Mouse (Mus musculus): ENCODE measurements around the gene Gm16440. TPM values are rescaled to one million over a fixed set of nuclear protein-coding genes. Genes with fewer than 3 reads are reported as not detected.
"Not testable (repeated sequence)": the region's sequence is repeated elsewhere in the genome, so short reads cannot be mapped to it uniquely, and the experiment has no call there.

Gm16440 gene
- not detected in 2 replicates for polyA plus RNA-seq (2016; fragmentation: Nextera tagmentation; extraction: Ambion mirVana)

GRCm38 (mm10) chr14:6390219-6390618 is at the start of gene Gm16440:
Gm16440 (minus strand) TSS chr14:6390319.
- not testable (repeated sequence) for H3K27me3 ChIP-seq (ENCODE audit: low read depth, poor library complexity, severe bottlenecking); H3K4me1 ChIP-seq; H3K36me3 ChIP-seq; DNase-seq (ENCODE audit: low spot score); H3K9me3 ChIP-seq (replicated peaks); H3K27ac ChIP-seq; H3K4me3 ChIP-seq
- 89% methylated on average over 2 of the region's 4 CpGs for WGBS

DNA sequence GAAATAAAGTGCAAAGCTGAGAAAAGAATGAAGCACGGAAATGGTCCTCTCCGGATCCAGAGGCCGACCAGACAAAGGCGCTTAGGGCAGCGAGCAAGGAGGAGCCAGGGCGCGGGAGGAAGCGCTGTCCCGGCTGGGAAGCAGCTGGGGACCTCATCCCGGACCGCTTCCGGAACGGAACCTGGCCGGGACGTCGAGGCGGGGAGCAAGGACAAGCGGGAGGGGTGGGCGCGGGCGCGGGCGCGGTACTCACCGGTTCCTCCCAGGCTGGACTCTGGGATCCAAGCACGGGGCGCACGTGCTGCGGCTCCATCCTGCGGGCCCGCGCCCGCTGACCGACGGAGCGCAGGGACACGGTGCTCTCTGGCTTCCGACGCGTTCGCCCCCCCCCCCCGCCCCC is 36.6 kb upstream of the Gm16440 start:
- not testable (repeated sequence) for H3K4me3 ChIP-seq; H3K36me3 ChIP-seq; H3K27ac ChIP-seq; H3K27me3 ChIP-seq (ENCODE audit: low read depth, poor library complexity, severe bottlenecking); DNase-seq (ENCODE audit: low spot score); H3K9me3 ChIP-seq (replicated peaks); H3K4me1 ChIP-seq
- 17% methylated on average over 20 of the region's 42 CpGs for WGBS

DNA sequence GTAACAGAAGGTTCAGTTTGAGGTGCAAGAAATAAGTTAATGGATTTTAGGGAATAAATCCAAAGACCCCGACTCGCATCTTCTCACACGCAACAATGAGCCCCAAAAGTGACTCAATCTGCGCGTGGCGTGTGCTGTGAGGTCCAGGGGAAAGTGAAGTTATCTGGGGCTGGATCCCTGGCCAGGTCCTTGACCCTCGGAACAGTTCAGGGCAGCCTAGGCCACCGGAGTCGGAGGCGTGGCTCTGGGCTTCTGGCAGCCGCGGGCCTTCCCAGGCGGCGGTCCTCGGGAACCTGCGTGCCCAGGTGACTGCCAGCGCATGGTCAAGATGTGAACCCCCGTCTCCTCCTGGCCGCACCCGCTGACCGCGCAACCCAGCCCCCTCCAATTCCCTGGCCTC is 36.2 kb upstream of the Gm16440 start:
- peak; percentile 22 for DNase-seq (ENCODE audit: low spot score)
- peak overlapping the region; percentile 27 for H3K4me3 ChIP-seq
- 18% methylated on average over 22 of the region's 22 CpGs for WGBS
- H3K9me3 ChIP-seq (replicated peaks); H3K36me3 ChIP-seq; H3K27me3 ChIP-seq (ENCODE audit: low read depth, poor library complexity, severe bottlenecking); H3K27ac ChIP-seq; H3K4me1 ChIP-seq: not testable (repeated sequence)

DNA sequence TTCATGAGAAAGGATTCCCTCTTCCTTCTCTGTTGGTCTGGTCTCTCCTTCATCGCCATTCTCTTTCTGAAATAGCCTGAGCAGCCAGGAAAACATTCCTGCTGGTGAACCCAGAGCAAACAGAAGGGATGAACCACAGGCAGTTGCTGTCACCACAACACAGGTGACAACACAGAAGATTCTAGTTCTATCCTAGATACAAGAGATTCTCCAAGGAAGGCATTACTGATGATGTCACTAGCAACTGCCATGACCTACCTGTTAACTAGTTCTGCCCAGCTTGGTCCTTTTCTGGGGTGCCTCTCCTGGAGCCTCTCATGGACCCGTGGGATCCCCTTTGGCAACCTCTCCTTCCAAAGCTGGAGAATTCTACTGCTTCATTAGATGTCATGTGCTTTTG is 22.3 kb upstream of the Gm16440 start, which contains the start of gene Gm3591:
Gm3591 (minus strand) TSS at position 101 of the 400 bp plus-strand sequence.
- H3K4me3 ChIP-seq; DNase-seq (ENCODE audit: low spot score); H3K4me1 ChIP-seq; H3K27ac ChIP-seq; H3K27me3 ChIP-seq (ENCODE audit: low read depth, poor library complexity, severe bottlenecking); H3K36me3 ChIP-seq; H3K9me3 ChIP-seq (replicated peaks): not testable (repeated sequence)
- no CpG with 5 or more reads among the region's 2 CpGs for WGBS

DNA sequence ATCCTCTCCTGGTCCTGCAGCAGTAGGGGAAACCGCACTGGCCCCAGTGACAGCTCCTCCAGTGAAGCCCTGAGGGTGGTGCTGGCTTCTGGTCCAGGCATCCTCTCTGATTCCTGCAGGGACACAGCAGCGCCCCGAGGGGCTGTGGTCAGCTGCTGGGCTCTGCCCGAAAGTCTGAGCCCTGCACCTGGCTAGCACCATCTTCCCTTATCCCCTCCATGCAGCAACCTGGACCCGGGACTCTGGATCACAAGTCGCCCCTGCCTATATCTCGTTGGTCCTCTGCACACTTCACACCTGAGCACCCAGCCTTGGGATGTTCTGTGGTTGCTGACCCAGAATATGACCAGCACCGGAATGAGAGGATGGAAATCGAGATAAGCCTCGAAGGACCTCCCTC is 46.5 kb downstream of the Gm16440 start, which contains the start of gene Gm3618:
Gm3618 (minus strand) TSS at position 101 of the 400 bp plus-strand sequence.
- H3K27ac ChIP-seq; H3K27me3 ChIP-seq (ENCODE audit: low read depth, poor library complexity, severe bottlenecking); H3K9me3 ChIP-seq (replicated peaks); H3K36me3 ChIP-seq; H3K4me1 ChIP-seq; DNase-seq (ENCODE audit: low spot score); H3K4me3 ChIP-seq: not testable (repeated sequence)
- WGBS = no CpG with 5 or more reads among the region's 10 CpGs

Other genes with a start within 250 kb of the Gm16440 start
- gene Gm21560, start 171.0 kb downstream of the Gm16440 start, polyA plus RNA-seq (2016; fragmentation: Nextera tagmentation; extraction: Ambion mirVana) = not detected in 2 replicates
- 1.4 and 1.5 TPM in 2 replicates for gene Gm3411, start 103.1 kb downstream of the Gm16440 start, polyA plus RNA-seq (2016; fragmentation: Nextera tagmentation; extraction: Ambion mirVana)
- gene Gm21103, start 85.5 kb downstream of the Gm16440 start, polyA plus RNA-seq (2016; fragmentation: Nextera tagmentation; extraction: Ambion mirVana) = not detected in 2 replicates
- gene Gm3618, start 46.6 kb downstream of the Gm16440 start, polyA plus RNA-seq (2016; fragmentation: Nextera tagmentation; extraction: Ambion mirVana) = not detected in 2 replicates
- gene Gm3591, start 22.2 kb upstream of the Gm16440 start, polyA plus RNA-seq (2016; fragmentation: Nextera tagmentation; extraction: Ambion mirVana) = 0.34 and 1.3 TPM in 2 replicates
- not detected in 2 replicates for gene Gm3594, start 54.3 kb upstream of the Gm16440 start, polyA plus RNA-seq (2016; fragmentation: Nextera tagmentation; extraction: Ambion mirVana)
- not detected in 2 replicates for gene Gm8356, start 147.0 kb upstream of the Gm16440 start, polyA plus RNA-seq (2016; fragmentation: Nextera tagmentation; extraction: Ambion mirVana)
- gene Gm3629, start 200.3 kb upstream of the Gm16440 start, polyA plus RNA-seq (2016; fragmentation: Nextera tagmentation; extraction: Ambion mirVana) = 0.30 TPM in 1 of 2 replicates, not detected in the other
- not detected in 2 replicates for gene Gm3460, start 232.1 kb upstream of the Gm16440 start, polyA plus RNA-seq (2016; fragmentation: Nextera tagmentation; extraction: Ambion mirVana)

All from limb, embryonic 10.5 days (tissue).